Mouse (Mus musculus) hindbrain, embryonic 16.5 days (tissue): Measurements from ENCODE around the gene Trir. TPM values are rescaled to one million over a fixed set of nuclear protein-coding genes. Genes with fewer than 3 reads are reported as not detected.

ENCODE experiments used
- ATAC-seq: fragments of 200-750 bp; cut with Nextera tagmentation; 2 replicates; pipeline ENCODE4 v1.8.0; 2017; ENCODE audit warnings: moderate TSS enrichment, moderate library complexity
- H3K27ac ChIP-seq: fragments of 300-500 bp; sonication (generic); 2 replicates; pipeline ENCODE4 v1.5.1; 2014; ENCODE audit warnings: low read depth, mild to moderate bottlenecking, control low read depth, low read length, moderate library complexity
- H3K27me3 ChIP-seq: fragments of 300-500 bp; sonication (generic); replicated peaks from 2 replicates; pipeline ENCODE4 v1.6.1; 2014; ENCODE audit warnings: low read length; ENCODE audit not compliant: control insufficient read depth, insufficient read depth
- H3K36me3 ChIP-seq: fragments of 300-500 bp; sonication (generic); 2 replicates; pipeline ENCODE4 v1.6.1; 2014; ENCODE audit warnings: mild to moderate bottlenecking, low read length, moderate library complexity, mixed read lengths; ENCODE audit not compliant: control insufficient read depth, insufficient read depth
- H3K4me1 ChIP-seq: fragments of 300-500 bp; sonication (generic); 2 replicates; pipeline ENCODE4 v1.6.1; 2014; ENCODE audit warnings: low read depth, low read length; ENCODE audit not compliant: control insufficient read depth, insufficient read depth
- H3K4me2 ChIP-seq: fragments of 300-500 bp; sonication (generic); 2 replicates; pipeline ENCODE4 v1.6.1; 2014; ENCODE audit warnings: mild to moderate bottlenecking, low read length, control low read depth, moderate library complexity
- H3K4me3 ChIP-seq: fragments of 300-500 bp; sonication (generic); 2 replicates; pipeline ENCODE4 v1.5.1; 2014; ENCODE audit warnings: mild to moderate bottlenecking, low read length, control low read depth, moderate library complexity
- H3K9ac ChIP-seq: fragments of 300-500 bp; sonication (generic); 2 replicates; pipeline ENCODE4 v1.6.1; 2014; ENCODE audit warnings: low read depth, mild to moderate bottlenecking, control low read depth, low read length, moderate library complexity
- H3K9me3 ChIP-seq: fragments of 300-500 bp; sonication (generic); 2 replicates; pipeline ENCODE4 v1.6.1; 2014; ENCODE audit warnings: mild to moderate bottlenecking, low read length, moderate library complexity; ENCODE audit not compliant: control insufficient read depth
- WGBS: fragments of 180-500 bp; shearing (Covaris S2); extraction: QIAGEN DNeasy Blood & Tissue Kit; methylation state at CpG from one replicate; pipeline ENCODE4 v1.1.7; 2014; 5-methylcytosine and 5-hydroxymethylcytosine counted together
- polyA plus RNA-seq: library from polyadenylated mRNA; unstranded; fragments of >200 nt; fragmentation: Nextera tagmentation; extraction: Ambion mirVana; gene quantifications from 2 replicates; pipeline ENCODE4 v1.2.1, GENCODE M21; 2015

Trir gene
- polyA plus RNA-seq, 1 experiment from 2014 or later = 100 TPM

GRCm38 (mm10) chr8:85032622-85033311 is 6.1 kb downstream of the Trir start:
- ATAC-seq = no peak
- Histone ChIP-seq H3K36me3 (peaks cover 28% of the 10 kb centered on the region), H3K9me3 (no peaks in the 10 kb centered on the region), H3K4me3 (no peak overlapping the region), H3K27me3 (no peaks in the 10 kb centered on the region), H3K4me1 (peaks cover 28% of the 10 kb centered on the region), H3K4me2 (no peak overlapping the region), H3K9ac (no peak overlapping the region), H3K27ac (no peak overlapping the region)
- 87% methylated on average over 4 of the region's 4 CpGs for WGBS

GRCm38 (mm10) chr8:85033867-85034266 is 7.2 kb downstream of the Trir start:
- Histone ChIP-seq H3K4me1 (peaks cover 24% of the 10 kb centered on the region), H3K27ac (no peak overlapping the region), H3K4me2 (no peak overlapping the region), H3K9me3 (no peaks in the 10 kb centered on the region), H3K36me3 (peaks cover 28% of the 10 kb centered on the region), H3K9ac (no peak overlapping the region), H3K27me3 (no peaks in the 10 kb centered on the region), H3K4me3 (no peak overlapping the region)
- ATAC-seq = no peak
- 72% methylated on average over 1 of the region's 1 CpGs for WGBS

GRCm38 (mm10) chr8:85034764-85035163 is 8.1 kb downstream of the Trir start:
- Histone ChIP-seq H3K27me3 (no peaks in the 10 kb centered on the region), H3K4me2 (peak overlapping the region; percentile 94), H3K27ac (no peak overlapping the region), H3K9me3 (no peaks in the 10 kb centered on the region), H3K36me3 (peaks cover 25% of the 10 kb centered on the region), H3K9ac (peak overlapping the region; percentile 29; the same call in 1 of the 2 replicates), H3K4me3 (peak overlapping the region; percentile 86), H3K4me1 (peaks cover 24% of the 10 kb centered on the region)
- WGBS = 6% methylated on average over 12 of the region's 13 CpGs
- no peak for ATAC-seq

- peak overlapping the region; percentile 94 for H3K4me2 ChIP-seq
- peak overlapping the region; percentile 54; the same call in 1 of the 2 replicates for H3K9ac ChIP-seq
- peak overlapping the region; percentile 86 for H3K4me3 ChIP-seq
- no peak overlapping the region for H3K27ac ChIP-seq
- WGBS = 6% methylated on average over 12 of the region's 12 CpGs
- H3K36me3 ChIP-seq = peaks cover 21% of the 10 kb centered on the region
- no peaks in the 10 kb centered on the region for H3K27me3 ChIP-seq
- ATAC-seq = no peak
- no peaks in the 10 kb centered on the region for H3K9me3 ChIP-seq
- peaks cover 28% of the 10 kb centered on the region for H3K4me1 ChIP-seq
Observed at GRCm38 (mm10) chr8:85035165-85035727, 8.6 kb downstream of the Trir start.

GRCm38 (mm10) chr8:85035728-85036310 is 9.2 kb downstream of the Trir start:
- Histone ChIP-seq H3K4me2 (peak overlapping the region; percentile 94), H3K4me1 (peaks cover 28% of the 10 kb centered on the region), H3K27me3 (no peaks in the 10 kb centered on the region), H3K9me3 (no peaks in the 10 kb centered on the region), H3K36me3 (peaks cover 22% of the 10 kb centered on the region), H3K9ac (peak overlapping the region; percentile 54), H3K27ac (peak overlapping the region; percentile 80), H3K4me3 (peak overlapping the region; percentile 86)
- under 1% methylated on average over 15 of the region's 15 CpGs for WGBS
- no peak for ATAC-seq

- 0% methylated on average over 9 of the region's 9 CpGs for WGBS
- peak overlapping the region; percentile 94 for H3K4me2 ChIP-seq
- H3K27ac ChIP-seq = peak overlapping the region; percentile 80
- no peaks in the 10 kb centered on the region for H3K27me3 ChIP-seq
- H3K4me3 ChIP-seq = peak overlapping the region; percentile 86
- H3K9ac ChIP-seq = peak overlapping the region; percentile 54
- no peaks in the 10 kb centered on the region for H3K9me3 ChIP-seq
- H3K4me1 ChIP-seq = peaks cover 28% of the 10 kb centered on the region
- peaks cover 24% of the 10 kb centered on the region for H3K36me3 ChIP-seq
- ATAC-seq = peak; percentile 64
Observed at GRCm38 (mm10) chr8:85036381-85036717, 9.7 kb downstream of the Trir start.

- Histone ChIP-seq H3K4me2 (peak within 1 kb of the TSS; percentile 94), H3K27ac (peak within 1 kb of the TSS; percentile 99), H3K4me1 (peaks cover 28% of the 10 kb centered on the region), H3K36me3 (peaks cover 23% of the 10 kb centered on the region), H3K9ac (peak within 1 kb of the TSS; percentile 91), H3K4me3 (peak within 1 kb of the TSS; percentile 86), H3K27me3 (no peaks in the 10 kb centered on the region), H3K9me3 (no peaks in the 10 kb centered on the region)
- peak; percentile 92 for ATAC-seq
- WGBS = under 1% methylated on average over 59 of the region's 59 CpGs
Observed at GRCm38 (mm10) chr8:85036718-85037365, 10.2 kb downstream of the Trir start, which contains the start of gene Tnpo2. Tnpo2 (plus strand) TSS chr8:85036915.

GRCm38 (mm10) chr8:85037366-85037680 is 10.7 kb downstream of the Trir start:
- Histone ChIP-seq H3K4me1 (peaks cover 28% of the 10 kb centered on the region), H3K4me3 (peak overlapping the region; percentile 86), H3K4me2 (peak overlapping the region; percentile 94), H3K27me3 (no peaks in the 10 kb centered on the region), H3K27ac (peak overlapping the region; percentile 99), H3K9ac (peak overlapping the region; percentile 91), H3K9me3 (no peaks in the 10 kb centered on the region), H3K36me3 (peaks cover 21% of the 10 kb centered on the region)
- WGBS = 0% methylated on average over 14 of the region's 14 CpGs
- peak; percentile 62 for ATAC-seq
